Mouse (Mus musculus) adrenal gland, postnatal 0 days (tissue): ENCODE data around the gene 1110059E24Rik. TPM values are rescaled to one million over a fixed set of nuclear protein-coding genes. Genes with fewer than 3 reads are reported as not detected.

Experiments
- polyA plus RNA-seq: library from polyadenylated mRNA; unstranded; fragments of >200 nt; fragmentation: Nextera tagmentation; extraction: Ambion mirVana; gene quantifications from 2 replicates; pipeline ENCODE4 v1.2.1, GENCODE M21; 2015

1110059E24Rik gene
- polyA plus RNA-seq, result 63.0 and 74.2 TPM in 2 replicates

DNA sequence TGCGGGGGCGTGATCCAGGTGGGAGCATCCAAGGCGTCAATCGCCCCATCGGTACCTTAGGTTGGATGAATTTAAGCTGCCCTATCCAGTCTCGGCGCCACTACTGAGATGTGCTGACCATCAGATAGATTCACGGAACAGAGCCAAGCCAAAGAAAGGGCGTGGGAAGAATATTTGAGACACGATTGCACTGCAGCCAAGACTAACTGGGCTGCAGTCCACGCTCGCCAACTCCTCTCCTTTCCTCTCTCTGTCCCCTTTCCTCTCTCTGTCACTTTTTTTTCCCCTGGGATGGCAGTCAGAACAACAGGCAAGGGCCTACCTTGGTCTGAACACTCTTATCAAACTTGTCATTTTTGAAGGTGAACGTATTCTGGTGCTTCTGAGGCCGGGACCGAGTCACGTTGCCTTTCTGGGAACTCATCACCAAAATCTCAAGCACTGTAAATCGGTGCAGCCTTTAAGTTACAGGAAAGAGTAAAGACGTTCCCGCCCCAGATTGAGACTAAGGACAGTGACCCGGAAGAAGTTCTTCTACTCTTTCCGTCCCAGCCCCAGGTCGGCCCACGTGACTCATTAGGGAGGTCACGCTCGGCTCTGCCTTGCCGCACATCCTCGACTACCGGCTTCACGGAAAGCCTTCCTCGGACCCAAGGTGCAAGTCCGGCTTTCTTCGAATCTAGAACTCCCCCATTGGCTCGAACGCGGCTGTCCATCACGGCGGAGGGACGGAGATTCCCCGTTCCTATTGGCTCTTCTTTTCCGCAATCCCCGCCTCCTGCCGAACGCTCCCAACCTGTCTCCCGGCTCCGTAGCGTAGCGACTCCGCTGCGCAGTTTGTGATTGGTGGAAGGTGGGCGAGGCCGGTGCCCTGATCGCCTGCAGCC lies at the start of gene 1110059E24Rik:
Gene 1110059E24Rik (minus strand): TSS at position 692 of the 887 bp plus-strand sequence.

DNA sequence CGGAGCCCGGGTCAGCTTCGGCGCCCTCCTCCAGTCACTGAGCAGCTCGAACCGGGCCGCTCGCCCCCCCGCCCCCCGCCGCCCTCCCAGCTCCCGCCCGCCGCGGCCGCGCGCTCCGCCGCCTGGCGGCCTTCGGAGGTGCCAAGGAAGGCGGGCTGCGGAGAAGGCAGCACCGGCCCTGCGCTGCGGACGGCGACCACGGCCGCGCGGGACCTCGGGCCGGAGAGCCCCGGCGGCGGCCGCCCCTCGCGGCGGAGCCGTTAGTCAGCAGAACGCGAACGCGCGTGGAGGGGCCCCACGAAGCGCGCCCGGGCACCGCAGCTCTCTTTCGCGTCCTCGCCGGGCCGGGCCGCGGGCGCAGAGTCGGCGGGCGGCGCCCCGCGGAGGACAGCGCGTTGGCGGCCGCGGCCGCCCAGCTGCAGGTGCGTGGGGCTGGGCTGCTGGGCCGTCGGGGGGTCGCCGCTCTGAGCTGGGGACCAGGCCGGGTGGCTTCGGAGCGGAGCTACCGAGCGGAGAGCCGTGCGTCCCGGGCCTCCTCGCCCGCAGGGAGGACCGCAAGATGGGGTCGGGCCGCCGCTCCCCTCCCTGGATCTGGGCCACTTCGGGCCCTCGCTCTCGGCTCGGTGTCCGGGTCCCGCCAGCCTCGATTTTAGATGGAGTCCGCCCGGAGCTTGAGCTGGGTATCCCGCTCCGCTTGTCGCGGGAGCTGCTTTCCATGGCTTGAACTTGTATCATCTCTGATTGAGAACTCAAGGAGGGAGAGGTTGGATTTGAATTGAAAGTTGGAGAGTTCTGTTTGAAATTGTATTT lies 601 bp upstream of the 1110059E24Rik start, which contains the start of gene Abhd17b:
Gene Abhd17b (plus strand): TSS at position 14 of the 810 bp plus-strand sequence.

Other genes starting within 250 kb of the 1110059E24Rik start
- 0.72 and 1.2 TPM in 2 replicates for gene Gda, start 179.5 kb downstream of the 1110059E24Rik start, polyA plus RNA-seq
- gene Abhd17b, start 209 bp upstream of the 1110059E24Rik start, polyA plus RNA-seq, result 31.9 and 52.2 TPM in 2 replicates
- gene Cemip2, start 125.4 kb upstream of the 1110059E24Rik start, polyA plus RNA-seq, result 6.9 and 11.9 TPM in 2 replicates